Mouse (Mus musculus): ENCODE data around the gene Adra2b.

Gene Adra2b

DNA sequence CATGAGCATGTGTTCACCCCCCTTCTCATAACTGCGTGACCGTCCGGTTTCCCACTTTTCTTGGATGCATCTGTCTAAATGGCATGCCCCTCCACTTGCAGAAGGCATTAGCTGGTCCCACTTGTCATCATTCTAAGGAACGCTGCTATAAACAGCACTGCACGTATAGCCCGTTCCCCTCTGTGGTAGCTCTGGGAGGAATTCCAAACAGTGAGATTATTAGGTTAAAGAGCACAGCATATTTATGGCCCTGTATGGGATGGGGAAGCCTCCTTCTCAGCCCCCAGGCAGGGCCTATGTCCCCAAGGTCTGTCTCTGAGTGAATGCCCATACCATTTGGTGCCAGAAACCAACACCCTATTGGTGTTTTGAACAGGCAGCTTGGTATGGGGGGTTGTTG lies 48.1 kb downstream of the Adra2b start:
- POLR2A ChIA-PET: interaction anchor here in 2 of 4 experiments (0.6 to 0.9 kb wide), 2 partner anchors 25 to 1277 kb away, joined by 3 to 4 read pairs; no protein-coding TSS in a partner anchor

DNA sequence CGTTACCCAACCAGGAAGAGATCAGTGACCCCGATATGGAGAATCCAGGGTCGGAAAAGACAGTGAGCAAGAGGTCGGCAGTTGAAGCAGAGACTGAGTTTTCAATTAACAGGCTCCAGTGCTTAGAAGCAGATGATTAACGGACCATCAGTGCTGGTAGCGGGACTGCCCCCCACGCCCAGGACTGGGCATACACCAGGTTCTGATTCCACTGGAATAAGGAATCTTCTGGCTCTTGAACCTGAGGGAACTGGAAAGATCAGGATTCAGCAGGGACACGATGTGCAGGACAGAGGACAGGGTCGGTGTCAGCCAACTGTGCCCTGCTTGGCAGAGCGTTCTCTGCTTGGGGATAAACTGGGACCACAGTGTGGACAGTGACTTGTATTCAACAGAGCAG lies 52.8 kb downstream of the Adra2b start:
- CTCF ChIA-PET: no interaction called here

More for the DNA sequence above, 48.1 kb downstream of the Adra2b start:
- CTCF ChIA-PET: interaction anchor here in 1 of 4 experiments (0.9 to 1.6 kb wide), 2 partner anchors 14 to 90 kb away, joined by 3 read pairs; partner anchors contain the start of gene Gpat2

DNA sequence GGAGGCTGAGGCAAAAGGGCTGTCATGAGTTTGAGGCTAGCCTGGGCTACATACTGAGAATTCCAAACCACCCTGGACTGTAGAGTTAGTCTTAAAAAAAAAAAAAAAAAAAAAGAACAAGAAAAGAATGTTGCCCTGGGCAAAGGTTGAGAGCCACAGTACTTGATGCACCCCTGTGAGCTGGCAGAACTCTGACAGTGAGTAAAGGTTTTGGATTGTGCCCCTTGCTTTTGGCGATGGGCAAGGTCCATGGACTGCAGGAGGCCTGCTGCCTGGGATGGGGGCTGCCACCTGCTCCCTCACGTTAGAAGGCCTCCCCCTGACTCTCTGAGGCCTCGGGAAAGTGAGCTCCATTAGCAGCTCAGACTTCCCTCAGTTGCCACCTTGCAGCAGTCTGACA lies 53.7 kb downstream of the Adra2b start:
- POLR2A ChIA-PET: interaction anchor here in 3 of 4 experiments (0.9 to 1.4 kb wide), 4 partner anchors 9 to 109 kb away, joined by 3 to 4 read pairs (median 3); no protein-coding TSS in a partner anchor
- CTCF ChIA-PET: no interaction called here

More for the DNA sequence above, 52.8 kb downstream of the Adra2b start:
- POLR2A ChIA-PET: interaction anchor here in 2 of 4 experiments (1.1 to 1.4 kb wide), 2 partner anchors 11 to 109 kb away, joined by 3 to 4 read pairs; no protein-coding TSS in a partner anchor

All from embryonic stem cell, embryonic (primary cell).